In genomic region chr7:70281381-70281750, GRCm38 (mm10) we compare ENCODE assay signal across 10 mouse cellular contexts.
DNase-seq lines count a peak whose midpoint lies in the region; ATAC-seq lines count a peak whose summit lies in the region.
"Had no signal": no experiment of that assay in that cellular context is flagged by ENCODE, and none has a peak within 500 bp of the region (broad histone marks: within the 10 kb centered on the region; RNA-seq: fewer than 3 reads in every experiment).

No protein-coding gene starts in this region.

- peaks cover 92% of the 10 kb centered on the region for H3K27me3 ChIP-seq in heart, embryonic 15.5 days
- peaks cover 73% of the 10 kb centered on the region for H3K27me3 ChIP-seq in embryonic facial prominence, embryonic 12.5 days
- H3K27me3 ChIP-seq in hindbrain, embryonic 15.5 days, result peaks cover 78% of the 10 kb centered on the region
- H3K27me3 ChIP-seq in midbrain, embryonic 13.5 days, result peaks cover 98% of the 10 kb centered on the region

- no peak overlapping the region for H3K27ac ChIP-seq in heart, embryonic 15.5 days
- no peak overlapping the region for H3K27ac ChIP-seq in embryonic facial prominence, embryonic 12.5 days
- H3K27ac ChIP-seq in hindbrain, embryonic 15.5 days (replicated peaks), result no peak overlapping the region; the same call in 1 of the 2 replicates
- no peak overlapping the region for H3K27ac ChIP-seq in midbrain, embryonic 13.5 days
- H3K27ac ChIP-seq: macrophage had no signal

- no peak for DNase-seq in heart, adult 11 months
- DNase-seq in right cerebral cortex, adult 18-20 months, result no peak
- DNase-seq in spleen, postnatal 4 days (ENCODE audit: low spot score in 2 of 2), result no peak
- DNase-seq in layer of hippocampus, postnatal 25 days (ENCODE audit: extremely low spot score in 1 of 2, low spot score in 1 of 2), result no peak

- peak overlapping the region; percentile 58 for H3K4me2 ChIP-seq in heart, embryonic 15.5 days
- H3K4me2 ChIP-seq in embryonic facial prominence, embryonic 12.5 days (replicated peaks), result peak overlapping the region; percentile 50
- peak overlapping the region; percentile 49 for H3K4me2 ChIP-seq in hindbrain, embryonic 15.5 days
- H3K4me2 ChIP-seq in midbrain, embryonic 13.5 days (replicated peaks), result peak overlapping the region; percentile 49

- no peaks in the 10 kb centered on the region for H3K9me3 ChIP-seq in heart, embryonic 15.5 days (replicated peaks)
- no peaks in the 10 kb centered on the region for H3K9me3 ChIP-seq in embryonic facial prominence, embryonic 12.5 days
- H3K9me3 ChIP-seq in hindbrain, embryonic 15.5 days, result no peaks in the 10 kb centered on the region
- H3K9me3 ChIP-seq in midbrain, embryonic 13.5 days, result no peaks in the 10 kb centered on the region

- no peak overlapping the region for H3K9ac ChIP-seq in heart, embryonic 15.5 days
- H3K9ac ChIP-seq in embryonic facial prominence, embryonic 12.5 days, result no peak overlapping the region
- no peak overlapping the region for H3K9ac ChIP-seq in hindbrain, embryonic 15.5 days
- H3K9ac ChIP-seq in midbrain, embryonic 13.5 days (replicated peaks), result 0 out of 2 replicates have a peak overlapping the region, but pooled peaks have one; percentile 16

- ATAC-seq in heart, embryonic 15.5 days (replicated peaks; ENCODE audit: insufficient number of reproducible peaks, insufficient read depth, low FRiP score, low read depth), result no peak
- ATAC-seq in embryonic facial prominence, embryonic 12.5 days (ENCODE audit: insufficient number of reproducible peaks, insufficient read depth, low FRiP score, low TSS enrichment), result no peak
- ATAC-seq in hindbrain, embryonic 15.5 days (ENCODE audit: low FRiP score, low read depth), result 0 out of 2 replicates have a peak, but pooled peaks have one; percentile 42
- peak; percentile 53 for ATAC-seq in midbrain, embryonic 13.5 days

- H3K4me3 ChIP-seq in heart, embryonic 15.5 days, result peak overlapping the region; percentile 37
- H3K4me3 ChIP-seq in embryonic facial prominence, embryonic 12.5 days, result peak overlapping the region; percentile 27
- 0 out of 2 replicates have a peak overlapping the region, but pooled peaks have one; percentile 15 for H3K4me3 ChIP-seq in hindbrain, embryonic 15.5 days
- peak overlapping the region; percentile 23 for H3K4me3 ChIP-seq in midbrain, embryonic 13.5 days (replicated peaks)

- 4% methylated on average over 22 of the region's 22 CpGs for WGBS in heart, embryonic 15.5 days
- WGBS in embryonic facial prominence, embryonic 12.5 days, result under 1% methylated on average over 22 of the region's 22 CpGs
- 2% methylated on average over 22 of the region's 22 CpGs for WGBS in hindbrain, embryonic 15.5 days
- under 1% methylated on average over 22 of the region's 22 CpGs for WGBS in midbrain, embryonic 13.5 days

- peaks cover 16% of the 10 kb centered on the region for H3K4me1 ChIP-seq in heart, embryonic 15.5 days (replicated peaks)
- peaks cover 15% of the 10 kb centered on the region for H3K4me1 ChIP-seq in embryonic facial prominence, embryonic 12.5 days
- peaks cover 17% of the 10 kb centered on the region for H3K4me1 ChIP-seq in hindbrain, embryonic 15.5 days (replicated peaks)
- H3K4me1 ChIP-seq in midbrain, embryonic 13.5 days (replicated peaks), result peaks cover 25% of the 10 kb centered on the region

- H3K36me3 ChIP-seq in heart, embryonic 15.5 days, result no peaks in the 10 kb centered on the region
- H3K36me3 ChIP-seq in embryonic facial prominence, embryonic 12.5 days, result no peaks in the 10 kb centered on the region
- H3K36me3 ChIP-seq in hindbrain, embryonic 15.5 days, result no peaks in the 10 kb centered on the region
- no peaks in the 10 kb centered on the region for H3K36me3 ChIP-seq in midbrain, embryonic 13.5 days
- H3K36me3 ChIP-seq: G1E had no signal

Comparison
In these comparisons a context has a peak if more than half of its experiments do, and no peak if none do; other contexts are left out.
1. ATAC-seq: peak in hindbrain, embryonic 15.5 days (single experiment) and midbrain, embryonic 13.5 days (single experiment); none in heart, embryonic 15.5 days (single experiment) and embryonic facial prominence, embryonic 12.5 days (single experiment).
2. Peak in every context shown above with its lines, with median percentiles within 50 percentile points of each other: H3K4me2 ChIP-seq and H3K4me3 ChIP-seq.